Mouse (Mus musculus): ENCODE measurements around the gene Ugt1a9. TPM values are rescaled to one million over a fixed set of nuclear protein-coding genes. Genes with fewer than 3 reads are reported as not detected.
A peak's percentile ranks its signal among the peaks of the same experiment; 100 is the strongest.
"Not testable (repeated sequence)": the region's sequence is repeated elsewhere in the genome, so short reads cannot be mapped to it uniquely, and the experiment has no call there.

Gene Ugt1a9
- total RNA-seq, 2 experiments from 2014 or later = not detected

GRCm38 (mm10) chr1:88217576-88217975 lies 147.0 kb downstream of the Ugt1a9 start:
- no peak for ATAC-seq (replicated peaks; ENCODE audit: poor library complexity)

- ATAC-seq (replicated peaks; ENCODE audit: poor library complexity) = no peak
Observed at GRCm38 (mm10) chr1:88218051-88218450, 147.5 kb downstream of the Ugt1a9 start.

- no peak for ATAC-seq (replicated peaks; ENCODE audit: poor library complexity)
Observed at GRCm38 (mm10) chr1:88218591-88218990, 148.0 kb downstream of the Ugt1a9 start.

DNA sequence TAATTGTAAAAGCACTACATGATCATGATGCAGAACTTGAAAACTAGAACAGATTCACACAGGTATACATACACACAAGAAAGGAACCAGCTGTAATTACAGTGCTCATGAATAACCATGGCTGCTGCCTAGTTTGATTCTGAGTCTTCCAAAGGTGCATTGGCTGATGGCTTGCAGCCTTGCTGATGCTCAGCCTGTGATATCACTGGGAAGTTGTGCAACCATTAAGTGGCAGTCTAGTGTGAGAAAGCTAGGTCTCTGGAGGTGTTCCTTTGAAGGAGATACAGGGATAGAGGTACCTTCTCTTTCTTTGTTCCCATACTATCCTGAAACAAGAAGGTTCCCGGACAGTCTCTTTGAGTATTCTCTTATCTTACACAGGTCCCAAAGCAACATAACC lies 148.5 kb downstream of the Ugt1a9 start:
- ATAC-seq (replicated peaks; ENCODE audit: poor library complexity) = no peak

GRCm38 (mm10) chr1:88220336-88220735 lies 149.7 kb downstream of the Ugt1a9 start:
- ATAC-seq (replicated peaks; ENCODE audit: poor library complexity) = no peak

DNA sequence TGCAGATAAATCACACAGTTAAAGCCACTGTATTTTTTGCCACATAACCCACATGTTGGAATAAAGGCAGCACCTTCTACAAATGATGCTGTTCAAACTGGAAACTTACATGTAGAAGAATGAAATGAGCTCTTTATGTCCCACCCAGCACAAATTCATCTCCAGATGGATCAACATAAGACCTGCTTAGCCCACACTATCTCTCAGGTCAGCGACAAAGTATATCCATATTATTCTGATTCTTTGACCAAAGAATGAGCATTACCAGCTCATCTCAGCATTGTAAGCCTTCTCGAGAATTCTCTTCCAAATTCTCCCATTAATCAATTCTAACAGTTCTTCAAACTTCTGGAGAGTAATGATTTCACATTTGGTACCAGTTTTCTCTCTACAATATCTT lies 151.6 kb downstream of the Ugt1a9 start:
- no peak for ATAC-seq (replicated peaks; ENCODE audit: poor library complexity)

GRCm38 (mm10) chr1:88223011-88223515 lies 152.5 kb downstream of the Ugt1a9 start:
- ATAC-seq (replicated peaks; ENCODE audit: poor library complexity) = not testable (repeated sequence)

GRCm38 (mm10) chr1:88223591-88223990 lies 153.0 kb downstream of the Ugt1a9 start:
- ATAC-seq (replicated peaks; ENCODE audit: poor library complexity) = no peak

- ATAC-seq (replicated peaks; ENCODE audit: poor library complexity) = no peak
Observed at GRCm38 (mm10) chr1:88224029-88224776, 153.6 kb downstream of the Ugt1a9 start.

DNA sequence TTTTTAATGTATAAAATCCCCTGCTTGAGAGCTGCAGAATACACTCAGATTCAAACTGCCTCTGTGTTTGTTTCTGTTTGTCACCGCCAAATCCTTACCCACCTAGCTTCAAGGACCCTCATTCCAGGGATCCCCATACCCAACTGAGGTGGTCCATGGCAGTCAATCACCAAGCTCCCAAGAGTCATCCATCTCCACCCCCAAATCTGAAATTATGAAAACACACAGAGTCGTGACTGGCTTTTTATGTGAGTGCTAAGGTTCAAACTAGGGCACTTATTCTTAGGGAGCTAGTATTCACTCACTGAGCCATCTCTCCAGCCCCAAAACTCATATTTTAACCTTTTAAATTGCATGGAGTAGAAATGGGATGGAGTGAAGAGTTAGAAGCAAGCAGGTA lies 154.7 kb downstream of the Ugt1a9 start:
- not testable (repeated sequence) for ATAC-seq (replicated peaks; ENCODE audit: poor library complexity)

DNA sequence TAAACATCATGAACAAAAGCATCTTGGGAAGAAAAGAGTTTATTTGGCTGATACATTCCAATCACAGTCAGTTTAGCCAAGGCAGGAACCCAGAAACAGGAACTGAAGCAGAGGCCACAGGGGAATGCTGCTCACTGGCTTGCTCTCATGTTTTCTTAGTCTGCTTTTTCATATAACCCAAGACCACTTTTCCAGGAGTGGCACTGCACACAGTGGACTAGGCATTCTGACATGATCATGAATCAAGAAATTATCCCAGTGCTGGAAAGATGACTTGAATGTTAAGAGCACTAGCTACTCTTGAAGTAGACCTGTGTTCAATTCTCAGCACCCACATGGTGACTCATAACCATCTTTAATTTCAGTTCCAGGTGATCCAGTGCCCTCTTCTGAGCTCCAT lies 155.1 kb downstream of the Ugt1a9 start:
- ATAC-seq (replicated peaks; ENCODE audit: poor library complexity) = no peak

GRCm38 (mm10) chr1:88226670-88227379 lies 156.2 kb downstream of the Ugt1a9 start, which contains the start of gene Mroh2a:
TSS of gene Mroh2a (plus strand) at chr1:88226986.
- ATAC-seq (replicated peaks; ENCODE audit: poor library complexity) = peak; percentile 52

- peak; percentile 12 for ATAC-seq (replicated peaks; ENCODE audit: poor library complexity)
Observed at GRCm38 (mm10) chr1:88227482-88227881, 156.9 kb downstream of the Ugt1a9 start.

- ATAC-seq (replicated peaks; ENCODE audit: poor library complexity) = no peak
Observed at GRCm38 (mm10) chr1:88228121-88228520, 157.5 kb downstream of the Ugt1a9 start.

- ATAC-seq (replicated peaks; ENCODE audit: poor library complexity) = no peak
Observed at GRCm38 (mm10) chr1:88229566-88229965, 159.0 kb downstream of the Ugt1a9 start.

DNA sequence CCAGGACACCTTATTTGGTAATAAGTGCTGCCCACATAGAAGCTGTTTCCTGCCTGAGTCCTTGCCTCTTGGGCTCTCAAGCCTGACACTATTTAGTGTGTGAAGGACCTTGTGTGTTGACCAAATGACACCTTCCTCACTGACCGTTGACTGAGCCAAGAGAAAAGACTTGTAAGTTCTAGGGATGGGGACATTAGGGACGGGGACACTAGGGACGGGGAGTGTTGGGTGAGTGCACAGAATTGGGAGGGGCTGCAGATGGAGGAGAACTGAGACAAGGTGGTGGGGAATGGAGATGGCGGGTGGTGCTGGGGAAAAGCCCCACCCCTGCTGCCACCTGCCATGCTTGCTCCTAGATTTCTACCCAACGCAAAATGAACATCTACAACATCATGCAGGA lies 159.4 kb downstream of the Ugt1a9 start:
- no peak for ATAC-seq (replicated peaks; ENCODE audit: poor library complexity)

GRCm38 (mm10) chr1:88230421-88230820 lies 159.8 kb downstream of the Ugt1a9 start:
- ATAC-seq (replicated peaks; ENCODE audit: poor library complexity) = no peak

DNA sequence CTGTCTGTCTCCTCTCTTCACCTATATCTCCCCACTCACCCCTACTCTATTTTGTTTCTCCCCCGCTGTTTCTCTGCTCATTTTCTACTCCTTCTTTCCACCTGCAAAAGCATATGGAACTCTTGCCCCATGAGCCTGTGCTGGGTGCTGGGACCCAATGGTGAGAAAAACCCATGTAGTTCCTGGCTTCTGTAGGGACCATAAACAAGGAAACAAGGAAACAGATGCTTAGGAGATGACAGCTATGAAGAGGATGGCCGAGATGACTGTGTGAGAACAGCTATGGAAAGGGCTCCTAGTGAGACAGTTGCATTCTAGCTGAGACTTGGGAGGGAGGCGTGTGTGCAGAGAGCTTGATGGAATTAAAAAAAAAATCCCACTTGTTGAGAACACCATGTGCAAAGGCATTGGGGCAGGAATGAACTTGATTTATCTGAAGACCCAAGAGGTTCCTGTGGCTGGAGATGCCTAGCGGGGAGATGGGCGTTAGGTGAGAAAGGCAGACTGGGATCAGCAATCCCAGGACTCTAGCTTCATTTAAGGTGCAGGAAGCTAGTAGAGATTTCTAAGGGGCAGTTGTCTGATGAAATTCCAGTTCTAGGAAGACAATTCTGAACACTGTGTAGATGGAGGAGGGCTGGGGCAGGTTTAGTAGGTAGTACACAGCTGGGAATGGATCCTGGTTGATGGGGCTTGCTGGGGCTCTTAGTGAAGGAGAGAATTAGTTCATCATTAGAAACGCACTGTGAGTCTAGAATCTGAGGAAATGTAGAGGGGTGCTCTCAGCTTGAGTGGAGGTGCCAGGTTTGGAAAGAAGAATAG lies 160.6 kb downstream of the Ugt1a9 start:
- ATAC-seq (replicated peaks; ENCODE audit: poor library complexity) = no peak

DNA sequence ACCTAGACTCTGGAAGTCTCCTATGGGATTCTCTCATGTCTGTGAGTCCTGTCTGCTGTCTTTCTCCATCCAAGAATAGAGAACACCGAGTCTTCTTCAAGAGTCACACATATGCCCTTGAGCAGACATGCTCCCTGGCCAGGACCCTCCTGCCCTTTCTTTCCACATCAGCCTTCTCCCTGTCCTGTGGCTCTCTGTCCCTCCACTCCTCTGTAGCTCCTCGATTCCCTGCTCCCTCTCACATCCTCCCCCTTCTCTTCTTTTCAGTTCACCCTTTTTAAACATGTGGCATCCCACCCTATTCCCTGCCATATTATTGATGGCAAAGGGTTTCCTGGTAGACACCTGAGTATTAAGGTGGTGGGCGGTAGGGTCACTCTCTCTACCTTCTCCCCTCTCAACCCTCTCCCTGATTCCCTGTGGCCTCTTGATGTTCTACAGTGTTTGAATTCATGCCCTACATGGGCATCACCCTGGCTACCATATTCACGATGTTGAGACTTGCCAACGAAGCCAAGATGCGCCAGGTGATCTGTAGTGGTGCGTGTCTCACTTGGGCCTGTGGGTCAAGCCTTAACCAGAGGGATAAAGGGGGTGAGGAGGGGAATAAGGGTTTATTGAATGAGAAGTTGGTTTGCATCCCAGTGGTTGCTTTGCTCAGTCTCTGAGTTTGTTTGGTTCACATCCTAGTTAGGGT lies 161.4 kb downstream of the Ugt1a9 start:
- no peak for ATAC-seq (replicated peaks; ENCODE audit: poor library complexity)

- ATAC-seq (replicated peaks; ENCODE audit: poor library complexity) = no peak
Observed at GRCm38 (mm10) chr1:88232664-88233380, 162.2 kb downstream of the Ugt1a9 start.

All from megakaryocyte progenitor cell, adult 5-6 weeks (primary cell).